Mouse (Mus musculus): ENCODE data around the gene Bicd2.
A peak's percentile ranks its signal among the peaks of the same experiment; 100 is the strongest.

Gene Bicd2

DNA sequence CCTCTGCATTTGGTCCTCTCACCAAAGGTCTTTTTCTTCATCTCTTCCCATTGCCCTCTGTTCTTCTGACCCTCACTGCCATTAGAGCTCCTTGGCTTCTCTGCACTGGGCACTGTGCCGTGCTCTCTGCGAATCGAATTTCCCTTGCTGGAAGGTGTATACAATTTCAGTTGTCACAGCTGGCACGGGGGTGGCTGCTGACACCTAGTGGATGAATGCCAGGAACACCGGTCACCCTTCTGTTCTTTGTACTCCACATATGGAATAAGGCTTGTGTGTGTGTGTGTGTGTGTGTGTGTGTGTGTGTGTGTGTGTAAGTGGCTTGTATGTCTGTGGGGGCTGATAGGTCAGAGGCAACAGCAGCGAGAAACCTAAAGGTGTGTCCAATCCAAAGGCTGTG, 58.8 kb downstream of the Bicd2 start:
- DNase-seq (ENCODE audit: low spot score in 2 of 2) = no peak

DNA sequence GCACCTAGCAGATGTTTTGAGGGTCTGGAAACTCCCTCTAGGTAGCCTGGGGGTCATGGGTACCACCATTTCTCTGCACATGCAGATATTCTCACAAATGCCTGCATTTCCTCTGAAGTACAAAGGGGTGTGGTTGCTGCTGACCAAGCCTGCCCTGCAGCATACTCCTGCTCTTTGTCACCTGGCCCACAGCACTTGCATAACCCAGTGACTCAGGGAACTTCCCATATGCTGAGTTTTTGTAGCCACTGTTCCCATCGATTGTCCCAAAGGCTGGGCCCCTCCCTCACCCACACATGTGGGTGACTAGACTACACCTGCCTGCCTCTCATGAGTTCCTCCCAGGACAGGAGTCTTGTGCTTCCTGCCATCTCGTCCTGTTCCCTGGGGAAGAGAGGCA, 61.2 kb downstream of the Bicd2 start:
- no peak for DNase-seq (ENCODE audit: low spot score in 2 of 2)

DNA sequence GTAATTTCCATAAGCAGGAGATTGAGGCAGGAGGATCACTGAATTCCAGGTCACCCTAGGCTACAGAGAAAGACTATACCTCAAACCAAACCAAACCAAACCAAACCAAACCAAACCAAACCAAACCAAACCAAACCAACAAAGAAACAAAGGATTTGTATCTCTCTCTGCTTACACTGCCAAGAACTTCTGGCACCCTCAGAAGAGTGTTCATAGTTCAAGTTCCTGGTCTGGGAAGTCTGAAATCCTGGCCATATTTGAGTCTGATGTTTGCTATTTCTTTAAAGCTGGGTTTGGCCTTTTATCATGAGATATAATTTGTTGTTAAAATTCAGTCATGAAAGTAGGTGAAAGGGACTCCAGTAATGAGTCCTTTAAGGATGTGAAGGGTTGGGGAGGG, 66.4 kb downstream of the Bicd2 start:
- no peak for DNase-seq (ENCODE audit: low spot score in 2 of 2)

DNA sequence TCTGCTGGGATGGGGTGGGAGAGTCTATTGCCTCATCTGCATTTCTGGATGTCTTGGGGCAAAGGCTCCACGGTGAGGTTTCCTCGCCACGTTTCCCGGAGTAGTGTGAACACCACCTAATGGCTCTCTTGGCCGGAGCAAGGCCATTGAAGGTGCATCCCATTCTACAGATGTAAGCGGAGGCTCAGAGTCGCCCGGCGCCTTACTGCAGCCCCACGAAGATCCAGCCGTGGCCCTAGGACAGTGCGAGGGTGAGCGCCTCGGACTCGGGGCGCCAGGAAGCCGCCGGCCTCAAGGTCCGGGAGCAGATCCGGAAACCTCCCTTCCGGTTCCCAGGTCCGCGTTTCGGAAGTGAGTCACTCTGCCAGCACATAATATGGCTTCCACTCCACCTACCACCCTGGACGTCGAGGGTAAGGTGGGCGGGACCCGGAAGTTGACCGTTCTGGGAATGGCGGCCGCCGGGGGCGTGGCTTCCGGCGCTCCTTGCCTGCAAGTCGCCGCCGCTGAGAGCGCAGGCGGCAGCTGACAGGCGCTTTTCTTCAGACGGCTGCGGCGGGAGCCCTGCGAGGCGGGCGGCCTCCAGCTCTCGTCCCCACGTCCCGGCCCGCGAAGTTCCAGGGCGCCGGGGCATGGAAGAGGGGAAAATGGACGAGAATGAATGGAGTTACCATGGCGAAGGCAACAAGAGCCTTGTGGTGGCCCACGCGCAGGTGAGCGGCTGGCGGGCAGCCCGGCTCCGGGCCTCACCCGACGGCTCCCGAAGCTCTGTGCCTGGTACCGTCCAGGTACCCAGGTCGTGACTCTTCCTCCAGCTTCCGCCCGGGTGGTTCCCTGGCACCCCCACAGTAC, 79.6 kb downstream of the Bicd2 start, which contains the start of gene Ippk:
Gene Ippk, plus strand, starts transcription at position 496 of the 852 bp plus-strand sequence.
- DNase-seq (ENCODE audit: low spot score in 2 of 2) = peak; percentile 91 to 97

DNA sequence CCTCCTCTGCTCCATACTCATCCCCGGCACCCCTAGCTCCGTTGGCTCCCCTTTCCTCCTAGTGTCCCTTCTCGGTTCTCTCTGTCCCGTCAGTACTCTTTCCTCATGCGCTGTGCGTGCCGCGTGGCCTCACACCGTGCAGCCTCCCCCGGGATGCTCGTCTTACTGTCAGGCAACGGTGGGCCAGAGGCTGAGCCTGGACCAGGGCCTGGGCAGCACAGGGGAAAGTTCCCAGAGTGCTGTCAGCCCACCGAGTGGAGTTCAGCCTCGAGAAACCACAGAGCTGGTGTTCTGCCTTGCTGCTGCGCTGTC, 80.2 kb downstream of the Bicd2 start:
- DNase-seq (ENCODE audit: low spot score in 2 of 2) = no peak

DNA sequence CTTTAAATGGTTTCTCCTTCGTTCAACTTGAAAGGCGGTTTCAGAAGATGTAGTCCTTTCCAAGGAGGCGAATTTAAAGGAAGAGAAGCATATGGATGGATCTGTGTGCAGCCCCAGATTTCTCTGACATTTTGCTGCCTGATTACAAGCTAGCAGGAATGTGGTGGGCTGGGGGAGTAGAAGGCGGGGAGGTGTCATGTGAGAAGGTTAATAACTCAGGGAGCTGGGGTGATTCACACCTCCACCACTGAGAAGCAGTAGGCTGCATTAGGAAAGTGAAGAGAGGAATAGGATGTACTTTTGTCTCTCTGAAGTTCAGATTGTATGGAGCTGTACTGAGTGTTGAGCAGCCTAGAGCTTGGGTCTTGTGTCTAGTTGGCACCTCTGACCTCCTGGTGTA, 80.6 kb downstream of the Bicd2 start:
- no peak for DNase-seq (ENCODE audit: low spot score in 2 of 2)

DNA sequence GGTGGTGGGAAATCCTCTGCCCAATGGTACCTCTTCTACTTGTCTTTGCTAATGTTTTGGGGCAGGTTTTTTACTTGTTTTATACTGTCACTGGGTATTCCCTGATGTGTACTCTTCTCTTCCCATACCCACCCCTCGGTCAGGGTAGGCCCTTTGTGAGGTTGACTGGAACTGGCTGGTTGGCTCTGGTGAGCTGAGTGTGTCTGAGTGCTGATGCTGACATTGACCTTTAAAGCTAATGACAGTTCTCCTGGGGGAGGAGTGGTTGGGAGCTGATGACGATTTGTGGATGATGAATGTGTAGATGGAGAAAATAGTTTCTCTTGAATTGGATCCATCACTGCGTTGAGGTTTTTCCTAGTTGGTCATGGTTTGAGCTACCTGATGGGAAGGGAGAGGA, 85.4 kb downstream of the Bicd2 start:
- DNase-seq (ENCODE audit: low spot score in 2 of 2) = no peak

DNA sequence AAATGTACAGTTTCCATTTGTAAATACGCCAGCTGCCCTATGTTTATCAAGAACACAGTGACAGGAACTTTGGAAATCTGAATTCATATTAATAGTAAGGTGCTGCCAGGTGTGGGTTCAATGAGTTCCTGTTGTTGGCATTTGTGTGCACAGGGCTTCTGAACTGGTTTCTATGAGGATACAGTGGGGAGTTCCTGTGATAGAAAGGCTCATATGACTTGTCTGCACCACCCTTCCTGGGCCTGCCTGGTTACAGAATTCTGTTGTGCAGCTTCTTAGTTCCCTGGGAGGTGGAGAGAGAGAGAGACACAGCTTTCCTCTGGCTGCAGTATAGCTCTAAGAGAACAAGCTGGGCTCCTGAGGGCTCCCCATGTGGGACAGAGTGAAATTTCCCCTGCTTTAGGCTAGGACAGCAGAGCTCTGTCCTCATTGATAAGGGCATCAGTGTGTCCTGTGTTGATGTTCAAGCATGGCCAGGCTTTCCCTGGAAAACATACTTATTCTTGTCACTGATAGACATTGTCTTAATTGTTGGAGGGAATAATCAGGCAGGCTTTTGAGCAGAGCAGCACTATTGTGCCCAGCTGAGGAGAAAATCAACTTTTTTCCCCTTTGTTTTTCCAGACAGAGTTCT, 86.8 kb downstream of the Bicd2 start:
- no peak for DNase-seq (ENCODE audit: low spot score in 2 of 2)

DNA sequence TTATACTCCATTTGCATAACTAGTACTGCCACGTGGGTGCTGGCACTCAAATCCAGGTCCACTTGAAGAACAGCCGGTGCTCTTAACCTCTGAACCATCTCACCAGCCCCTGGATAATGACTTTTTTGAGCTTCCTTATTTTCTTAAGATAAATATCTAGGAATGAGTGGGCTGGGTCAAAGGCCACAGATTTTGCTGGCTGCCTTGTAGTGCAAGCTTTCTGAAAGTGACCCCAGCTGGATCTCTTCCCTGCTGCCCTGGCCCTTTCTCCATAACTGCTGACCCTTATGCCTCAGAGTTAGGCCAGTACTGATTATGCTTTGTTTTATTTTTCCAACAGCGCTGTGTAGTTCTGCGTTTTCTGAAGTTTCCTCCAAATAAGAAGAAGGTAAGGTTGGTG, 89.1 kb downstream of the Bicd2 start:
- no peak for DNase-seq (ENCODE audit: low spot score in 2 of 2)

DNA sequence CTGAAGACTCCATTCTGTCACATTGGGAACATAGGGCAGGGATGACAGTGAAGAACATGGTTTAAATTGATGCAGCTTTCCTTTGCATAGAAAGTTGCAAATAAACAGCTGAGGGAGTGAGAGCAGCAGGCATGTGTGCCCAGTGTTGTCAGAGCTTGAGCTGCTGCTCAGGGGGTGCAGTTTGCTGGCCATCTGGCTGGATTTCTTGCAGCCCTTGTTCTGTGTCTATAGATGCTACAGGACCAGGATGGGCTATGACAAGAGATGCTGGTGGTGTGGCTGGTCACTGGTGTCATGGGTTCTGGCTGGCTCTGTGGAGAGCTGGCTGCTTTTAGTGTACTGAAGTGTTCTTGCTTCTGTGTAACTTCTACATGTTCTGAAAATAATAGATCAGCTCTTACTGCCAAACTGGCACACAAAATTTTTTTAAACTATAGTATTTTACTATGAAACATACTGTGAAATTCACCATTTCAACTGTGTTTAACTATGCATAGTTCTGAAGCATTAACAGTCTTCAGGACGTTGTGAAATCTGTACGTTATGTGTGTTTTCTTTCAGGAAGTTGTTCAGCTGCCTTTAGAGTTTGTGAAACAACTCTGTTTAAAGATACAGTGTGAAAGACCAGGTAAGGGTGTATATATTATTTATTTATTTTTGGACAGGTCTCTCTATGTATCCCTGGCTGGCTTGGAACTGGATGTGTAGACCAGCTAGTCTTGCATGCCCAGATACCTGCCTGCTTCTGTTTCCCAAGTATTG, 92.1 kb downstream of the Bicd2 start:
- DNase-seq (ENCODE audit: low spot score in 2 of 2) = no peak

DNA sequence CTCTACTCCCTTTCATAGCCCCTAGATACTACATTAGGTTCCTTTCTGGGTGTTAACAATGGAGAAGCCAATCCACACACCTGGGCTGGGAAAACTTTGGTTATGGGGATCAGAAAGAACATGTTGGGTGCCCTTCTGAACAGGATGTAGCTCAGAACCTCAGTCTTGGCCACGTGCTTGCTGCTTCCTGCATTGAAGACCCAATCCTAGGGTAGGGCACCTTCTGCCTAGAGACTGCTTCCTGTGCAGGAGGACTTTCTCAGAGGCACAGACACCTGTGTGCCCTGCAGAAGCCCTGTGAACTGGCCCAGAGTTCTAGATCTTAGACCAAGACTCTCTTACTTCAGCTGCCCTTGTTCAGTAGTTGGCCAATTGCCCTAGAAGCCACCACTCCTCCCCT, 94.4 kb downstream of the Bicd2 start:
- DNase-seq (ENCODE audit: low spot score in 2 of 2) = no peak

DNA sequence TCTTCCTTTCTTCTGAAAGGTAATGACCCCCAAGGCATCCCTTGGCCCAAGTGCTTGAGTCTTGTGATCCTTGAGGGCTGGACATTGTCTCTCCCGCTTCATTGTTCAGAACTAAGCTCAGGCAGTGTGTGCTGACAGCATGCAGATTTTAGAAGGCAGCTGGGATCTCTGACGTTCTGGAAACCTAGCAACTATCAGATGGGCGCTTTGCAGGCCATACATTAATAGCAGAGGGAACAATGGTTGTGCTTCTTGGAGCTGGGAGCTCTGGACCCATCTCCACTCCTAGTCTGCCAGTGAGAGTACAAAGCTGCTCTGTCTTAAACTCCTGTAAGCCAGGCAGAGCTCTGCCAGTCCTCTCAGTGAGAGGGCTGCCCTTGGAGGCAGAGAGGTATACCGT, 94.8 kb downstream of the Bicd2 start:
- DNase-seq (ENCODE audit: low spot score in 2 of 2) = no peak

All from cerebellum, postnatal 4 days (tissue).